Mouse (Mus musculus) erythroblast, embryonic 14.5 days (primary cell): ENCODE measurements around the gene Gm49352. TPM values are rescaled to one million over a fixed set of nuclear protein-coding genes. Genes with fewer than 3 reads are reported as not detected.
"Not testable (repeated sequence)": the region's sequence is repeated elsewhere in the genome, so short reads cannot be mapped to it uniquely, and the experiment has no call there.

Experiments
- H3K27me3 ChIP-seq: 2 replicates; pipeline ENCODE4 v1.6.1; 2012; ENCODE audit warnings: inconsistent platforms; ENCODE audit not compliant: control insufficient read depth
- H3K36me3 ChIP-seq: 2 replicates; pipeline ENCODE4 v1.6.1; 2012; ENCODE audit warnings: mild to moderate bottlenecking, inconsistent platforms; ENCODE audit not compliant: control insufficient read depth
- H3K4me1 ChIP-seq: 2 replicates; pipeline ENCODE4 v1.6.1; 2012; ENCODE audit warnings: inconsistent platforms; ENCODE audit not compliant: control insufficient read depth
- H3K4me3 ChIP-seq: replicated peaks from 2 replicates; pipeline ENCODE3; 2012; ENCODE audit warnings: moderate library complexity, mild to moderate bottlenecking, inconsistent platforms
- H3K9me3 ChIP-seq: 2 replicates; pipeline ENCODE4 v1.6.1; 2012; ENCODE audit warnings: low read length, inconsistent platforms, mixed read lengths; ENCODE audit not compliant: control insufficient read depth
- GATA1 ChIP-seq: IDR thresholded peaks from 2 replicates; pipeline ENCODE4 v1.6.1; 2012; ENCODE audit warnings: low read length, inconsistent platforms, mixed read lengths
- TAL1 ChIP-seq: IDR thresholded peaks from 3 replicates; pipeline ENCODE4 v1.6.1; 2012; ENCODE audit warnings: low read length, inconsistent platforms, mixed read lengths
- polyA plus RNA-seq: library from polyadenylated mRNA; stranded (reverse); fragments of >175 nt; gene quantifications from 2 replicates; pipeline ENCODE4 v1.2.3, GENCODE M21; 2012

The Gm49352 gene
- not detected in 2 replicates for polyA plus RNA-seq

DNA sequence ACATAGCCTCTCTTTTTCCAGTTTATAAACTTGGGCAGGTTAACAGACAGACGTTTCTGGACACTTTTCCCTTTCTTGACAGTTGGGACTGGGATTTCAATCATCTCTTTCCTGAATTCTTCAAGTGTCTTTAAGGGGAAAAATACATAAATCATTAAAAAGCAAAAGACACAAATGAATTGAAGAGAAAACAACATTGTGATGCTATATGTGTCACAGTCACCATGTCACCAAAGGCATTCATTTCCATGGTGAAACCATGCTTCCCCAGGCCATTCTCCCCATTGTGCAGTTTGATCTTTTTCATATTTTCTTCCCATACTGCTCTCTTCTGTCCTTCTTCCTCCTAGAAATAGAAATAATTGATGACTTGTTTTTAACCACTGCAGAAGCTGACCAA, at the start of gene Gm49352:
Gm49352 (minus strand) TSS at position 101 of the 400 bp plus-strand sequence.
- not testable (repeated sequence) for H3K9me3 ChIP-seq, H3K27me3 ChIP-seq, H3K4me1 ChIP-seq, H3K36me3 ChIP-seq, H3K4me3 ChIP-seq

DNA sequence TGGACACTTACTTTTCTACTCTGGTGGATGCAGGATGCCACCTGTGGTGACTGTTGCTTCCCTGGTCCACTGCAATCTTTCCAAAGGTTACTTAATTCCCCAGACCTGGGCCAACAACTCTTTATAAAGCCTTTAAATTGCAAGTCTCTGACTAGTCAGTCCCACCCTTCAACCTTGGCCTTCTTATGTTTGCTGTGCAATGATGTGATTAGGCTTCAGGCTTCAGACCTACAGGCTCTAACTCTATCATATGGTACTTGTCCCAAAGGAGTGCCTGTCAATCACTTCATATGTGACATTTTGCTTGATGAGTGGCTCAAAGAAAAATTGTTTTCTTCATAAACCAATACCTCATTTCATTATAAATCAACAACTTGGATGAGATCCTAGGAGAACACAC, 2.1 kb upstream of the Gm49352 start, which contains the start of gene Cts3:
Cts3 (minus strand) TSS at position 101 of the 400 bp plus-strand sequence.
- Histone ChIP-seq H3K4me1 (no peaks in the 10 kb centered on the region), H3K27me3 (no peaks in the 10 kb centered on the region), H3K4me3 (no peak within 1 kb of the TSS), H3K36me3 (no peaks in the 10 kb centered on the region), H3K9me3 (peaks cover 7% of the 10 kb centered on the region; the same call in 1 of the 2 replicates)
- TF ChIP-seq GATA1: no peak
- no peak for TF ChIP-seq TAL1

DNA sequence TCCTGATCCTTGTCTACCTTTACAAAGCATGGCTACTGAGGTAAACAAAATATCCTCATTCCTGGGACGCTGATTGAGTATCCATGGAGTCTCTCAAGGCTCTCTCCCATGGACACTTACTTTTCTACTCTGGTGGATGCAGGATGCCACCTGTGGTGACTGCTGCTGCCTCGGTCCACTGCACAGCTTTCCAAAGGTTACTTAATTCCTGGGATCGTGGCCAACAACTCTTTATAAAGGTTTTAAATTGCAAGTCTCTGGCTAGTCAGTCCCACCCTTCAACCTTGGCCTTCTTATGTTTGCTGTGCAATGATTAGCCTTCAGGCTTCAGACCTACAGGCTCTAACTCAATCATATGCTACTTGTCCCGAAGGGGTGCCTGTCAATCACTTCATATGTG, 26.3 kb downstream of the Gm49352 start, which contains the start of gene Ctsm:
Ctsm (minus strand) TSS at position 209 of the 400 bp plus-strand sequence.
- H3K27me3 ChIP-seq: no peaks in the 10 kb centered on the region
- H3K4me3 ChIP-seq: no peak within 1 kb of the TSS
- no peaks in the 10 kb centered on the region for H3K4me1 ChIP-seq
- no peaks in the 10 kb centered on the region; the same call in 1 of the 2 replicates for H3K9me3 ChIP-seq
- no peaks in the 10 kb centered on the region for H3K36me3 ChIP-seq
- no peak for TF ChIP-seq GATA1
- TF ChIP-seq TAL1: no peak

Other genes with a start within 250 kb of the Gm49352 start
- not detected in 2 replicates for gene Cts7, start 210.0 kb downstream of the Gm49352 start, polyA plus RNA-seq
- gene Ctsm, start 26.3 kb downstream of the Gm49352 start, polyA plus RNA-seq: not detected in 2 replicates
- gene Cts3, start 2.0 kb upstream of the Gm49352 start, polyA plus RNA-seq: not detected in 2 replicates